Mouse (Mus musculus): Measurements from ENCODE around the gene Rtn2. TPM values are rescaled to one million over a fixed set of nuclear protein-coding genes. Genes with fewer than 3 reads are reported as not detected.

Gene Rtn2
- total RNA-seq, 2 experiments from 2014 or later: 154 to 161 TPM

- intact Hi-C loops (cut with DNase I): no loop called here
- no peak for DNase-seq
Measured at GRCm38 (mm10) chr7:19337122-19337521, 54.7 kb downstream of the Rtn2 start.

GRCm38 (mm10) chr7:19338060-19338459 is 55.6 kb downstream of the Rtn2 start:
- DNase-seq: no peak
- intact Hi-C loops (cut with DNase I): no loop called here

GRCm38 (mm10) chr7:19338596-19338995 is 56.2 kb downstream of the Rtn2 start:
- no peak for DNase-seq
- intact Hi-C loops (cut with DNase I): no loop called here

- DNase-seq: no peak
- intact Hi-C loops (cut with DNase I): no loop called here
Measured at GRCm38 (mm10) chr7:19341250-19341649, 58.8 kb downstream of the Rtn2 start.

GRCm38 (mm10) chr7:19341761-19342409 is 59.5 kb downstream of the Rtn2 start:
- intact Hi-C loops (cut with DNase I): loop anchor here (2.0 kb wide), 1 partner anchor 41 kb away; no protein-coding TSS in a partner anchor

GRCm38 (mm10) chr7:19342481-19343027 is 60.1 kb downstream of the Rtn2 start:
- intact Hi-C loops (cut with DNase I): loop anchor here (2.0 kb wide), 1 partner anchor 42 kb away; no protein-coding TSS in a partner anchor
- peak; percentile 86 for DNase-seq

More at GRCm38 (mm10) chr7:19341761-19342409, 59.5 kb downstream of the Rtn2 start:
- no peak for DNase-seq

GRCm38 (mm10) chr7:19343210-19343808 is 60.9 kb downstream of the Rtn2 start:
- intact Hi-C loops (cut with DNase I): loop anchor here (2.0 kb wide), 1 partner anchor 43 kb away; no protein-coding TSS in a partner anchor
- peak; percentile 69 for DNase-seq

- intact Hi-C loops (cut with DNase I): no loop called here
- no peak for DNase-seq
Measured at GRCm38 (mm10) chr7:19344237-19344847, 61.9 kb downstream of the Rtn2 start, which contains the start of gene Ercc1. Ercc1 (plus strand) TSS chr7:19344778.

- intact Hi-C loops (cut with DNase I): no loop called here
- DNase-seq: peak; percentile 97
Measured at GRCm38 (mm10) chr7:19344938-19345471, 62.6 kb downstream of the Rtn2 start.

Other genes with a start within 250 kb of the Rtn2 start
- gene Rsph6a, start 227.9 kb upstream of the Rtn2 start, total RNA-seq (2021): under 1 TPM; 0.30 to 0.46 TPM
- 100 to 1,000 TPM; 147 to 151 TPM for gene Dmwd, start 206.4 kb upstream of the Rtn2 start, total RNA-seq (2021)
- 10 to 100 TPM; 45.3 to 46.5 TPM for gene Dmpk, start 198.8 kb upstream of the Rtn2 start, total RNA-seq (2021)
- 1 to 10 TPM; 2.2 to 3.3 TPM for gene Six5, start 188.0 kb upstream of the Rtn2 start, total RNA-seq (2021)
- gene Gm4969, start 164.3 kb upstream of the Rtn2 start, total RNA-seq (2021): 10 to 100 TPM in 1 of 2 experiments, 1 to 10 TPM in 1; 9.4 to 11.0 TPM
- gene Fbxo46, start 162.8 kb upstream of the Rtn2 start, total RNA-seq (2021): 10 to 100 TPM; 17.7 to 18.9 TPM
- 10 to 100 TPM; 17.6 to 19.9 TPM for gene Qpctl, start 133.3 kb upstream of the Rtn2 start, total RNA-seq (2021)
- gene Snrpd2, start 132.9 kb upstream of the Rtn2 start, total RNA-seq (2021): 100 to 1,000 TPM; 126 to 130 TPM
- 10 to 100 TPM; 22.7 to 25.8 TPM for gene Gipr, start 116.5 kb upstream of the Rtn2 start, total RNA-seq (2021)
- gene Eml2, start 106.2 kb upstream of the Rtn2 start, total RNA-seq (2021): 100 to 1,000 TPM; 102 to 106 TPM
- gene Gpr4, start 70.1 kb upstream of the Rtn2 start, total RNA-seq (2021): 1 to 10 TPM; 3.5 to 4.3 TPM
- gene Opa3, start 54.3 kb upstream of the Rtn2 start, total RNA-seq (2021): 10 to 100 TPM; 33.8 to 35.0 TPM
- gene Vasp, start 10.8 kb upstream of the Rtn2 start, total RNA-seq (2021): 10 to 100 TPM; 45.3 to 46.6 TPM
- under 1 TPM; 0.60 to 0.64 TPM for gene Ppm1n, start 2.6 kb upstream of the Rtn2 start, total RNA-seq (2021)
- 1 to 10 TPM; 1.2 to 1.3 TPM for gene Fosb, start 27.4 kb downstream of the Rtn2 start, total RNA-seq (2021)
- gene Ercc1, start 62.2 kb downstream of the Rtn2 start, total RNA-seq (2021): 10 to 100 TPM; 60.1 to 70.9 TPM
- 10 to 100 TPM; 15.9 to 18.7 TPM for gene Cd3eap, start 76.9 kb downstream of the Rtn2 start, total RNA-seq (2021)
- 1 to 10 TPM; 6.0 to 6.4 TPM for gene Ppp1r13l, start 77.1 kb downstream of the Rtn2 start, total RNA-seq (2021)
- 10 to 100 TPM; 46.1 to 62.8 TPM for gene Ercc2, start 99.4 kb downstream of the Rtn2 start, total RNA-seq (2021)
- gene Klc3, start 121.5 kb downstream of the Rtn2 start, total RNA-seq (2021): 1 to 10 TPM; 1.2 to 1.3 TPM
- not detected for gene Ckm, start 122.2 kb downstream of the Rtn2 start, total RNA-seq (2021)
- gene Mark4, start 176.2 kb downstream of the Rtn2 start, total RNA-seq (2021): 100 to 1,000 TPM; 118 to 119 TPM
- under 1 TPM; 0.42 to 0.46 TPM for gene Exoc3l2, start 180.7 kb downstream of the Rtn2 start, total RNA-seq (2021)
- 1 to 10 TPM; 8.5 to 8.8 TPM for gene Bloc1s3, start 225.7 kb downstream of the Rtn2 start, total RNA-seq (2021)
- 10 to 100 TPM; 17.9 to 19.0 TPM for gene Trappc6a, start 225.8 kb downstream of the Rtn2 start, total RNA-seq (2021)
- gene Nkpd1, start 235.2 kb downstream of the Rtn2 start, total RNA-seq (2021): under 1 TPM; 0.90 to 0.91 TPM

Data from left cerebral cortex, postnatal 4 days (tissue).